Mouse (Mus musculus): ENCODE data around the gene Cadps. TPM values are rescaled to one million over a fixed set of nuclear protein-coding genes. Genes with fewer than 3 reads are reported as not detected.

Cadps gene
- polyA plus RNA-seq, 1 experiment = 194 TPM

DNA sequence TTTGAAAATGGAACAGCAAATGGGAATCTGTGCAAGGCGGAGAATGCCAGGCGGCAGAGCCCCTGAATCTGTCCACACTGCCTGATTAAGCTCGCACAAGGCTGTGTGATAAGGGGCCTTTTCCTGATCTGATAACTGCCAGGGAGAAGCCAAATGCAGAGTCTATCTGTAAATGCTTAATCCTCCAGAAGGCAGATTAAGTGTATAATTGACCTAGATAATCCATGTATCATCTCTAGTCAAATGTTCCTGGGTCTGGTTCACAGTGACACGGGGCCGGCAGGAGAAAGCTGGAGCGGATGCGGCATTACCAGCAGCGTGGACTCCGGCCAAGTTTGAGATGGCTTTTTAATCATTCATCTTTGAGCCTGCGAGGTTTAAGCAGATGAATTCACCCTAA is 416.3 kb downstream of the Cadps start:
- Histone ChIP-seq H3K4me1 (ENCODE audit: control insufficient read depth, insufficient read depth, low read length) (no peaks in the 10 kb centered on the region), H3K27ac (ENCODE audit: insufficient read depth, low read depth, low read length) (no peak overlapping the region), H3K4me3 (ENCODE audit: insufficient read depth, low read depth, low read length) (no peak overlapping the region)
- TF ChIP-seq CTCF (IDR thresholded peaks at IDR 0.05; ENCODE audit: insufficient read depth, low read depth, low read length) = no peak
- no peak for TF ChIP-seq POLR2A (IDR thresholded peaks at IDR 0.05; ENCODE audit: insufficient read depth, low read depth, low read length)
- 78% methylated on average over 10 of the region's 10 CpGs for WGBS

- 76% methylated on average over 5 of the region's 5 CpGs for WGBS
- no peaks in the 10 kb centered on the region for H3K4me1 ChIP-seq (ENCODE audit: control insufficient read depth, insufficient read depth, low read length)
- TF ChIP-seq POLR2A (IDR thresholded peaks at IDR 0.05; ENCODE audit: insufficient read depth, low read depth, low read length) = no peak
These were observed 417.7 kb downstream of the Cadps start for GRCm38 (mm10) chr14:12405201-12405600.

GRCm38 (mm10) chr14:12404724-12405123 is 418.2 kb downstream of the Cadps start:
- 54% methylated on average over 3 of the region's 3 CpGs for WGBS

More at GRCm38 (mm10) chr14:12405201-12405600, 417.7 kb downstream of the Cadps start:
- no peak overlapping the region for H3K27ac ChIP-seq (ENCODE audit: insufficient read depth, low read depth, low read length)
- H3K4me3 ChIP-seq (ENCODE audit: insufficient read depth, low read depth, low read length) = no peak overlapping the region

DNA sequence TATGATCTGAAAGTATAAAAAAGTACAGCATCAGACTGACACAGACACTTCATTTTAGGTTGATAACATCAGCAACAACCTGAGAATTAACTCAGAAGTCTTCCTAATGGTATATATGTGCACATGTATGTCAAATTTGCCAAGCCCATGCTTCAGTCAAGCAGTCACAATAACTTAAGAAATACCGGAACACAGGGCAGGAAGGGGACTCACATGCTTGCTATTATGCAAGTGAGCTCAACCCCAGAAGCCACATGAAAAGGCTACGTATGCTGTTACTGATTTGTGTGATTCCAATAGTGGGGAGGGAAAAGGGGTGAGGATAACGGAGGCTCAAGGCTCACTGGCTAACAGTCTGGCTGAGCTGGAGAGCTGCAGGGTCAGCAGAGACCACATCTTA is 418.8 kb downstream of the Cadps start:
- 88% methylated on average over 3 of the region's 3 CpGs for WGBS
- Histone ChIP-seq H3K27ac (ENCODE audit: insufficient read depth, low read depth, low read length) (no peak overlapping the region), H3K4me1 (ENCODE audit: control insufficient read depth, insufficient read depth, low read length) (no peaks in the 10 kb centered on the region), H3K4me3 (ENCODE audit: insufficient read depth, low read depth, low read length) (no peak overlapping the region)
- TF ChIP-seq POLR2A (IDR thresholded peaks at IDR 0.05; ENCODE audit: insufficient read depth, low read depth, low read length) = no peak
- no peak for TF ChIP-seq CTCF (IDR thresholded peaks at IDR 0.05; ENCODE audit: insufficient read depth, low read depth, low read length)

More at GRCm38 (mm10) chr14:12404724-12405123, 418.2 kb downstream of the Cadps start:
- H3K4me1 ChIP-seq (ENCODE audit: control insufficient read depth, insufficient read depth, low read length) = no peaks in the 10 kb centered on the region
- no peak for TF ChIP-seq CTCF (IDR thresholded peaks at IDR 0.05; ENCODE audit: insufficient read depth, low read depth, low read length)
- no peak for TF ChIP-seq POLR2A (IDR thresholded peaks at IDR 0.05; ENCODE audit: insufficient read depth, low read depth, low read length)
- H3K4me3 ChIP-seq (ENCODE audit: insufficient read depth, low read depth, low read length) = no peak overlapping the region
- H3K27ac ChIP-seq (ENCODE audit: insufficient read depth, low read depth, low read length) = no peak overlapping the region

GRCm38 (mm10) chr14:12400116-12400515 is 422.8 kb downstream of the Cadps start:
- Histone ChIP-seq H3K4me1 (ENCODE audit: control insufficient read depth, insufficient read depth, low read length) (no peaks in the 10 kb centered on the region), H3K4me3 (ENCODE audit: insufficient read depth, low read depth, low read length) (no peak overlapping the region), H3K27ac (ENCODE audit: insufficient read depth, low read depth, low read length) (no peak overlapping the region)
- no peak for TF ChIP-seq POLR2A (IDR thresholded peaks at IDR 0.05; ENCODE audit: insufficient read depth, low read depth, low read length)
- TF ChIP-seq CTCF (IDR thresholded peaks at IDR 0.05; ENCODE audit: insufficient read depth, low read depth, low read length) = no peak
- 72% methylated on average over 5 of the region's 5 CpGs for WGBS

GRCm38 (mm10) chr14:12397561-12397960 is 425.3 kb downstream of the Cadps start:
- Histone ChIP-seq H3K4me1 (ENCODE audit: control insufficient read depth, insufficient read depth, low read length) (peaks cover 6% of the 10 kb centered on the region; the same call in 1 of the 2 replicates), H3K27ac (ENCODE audit: insufficient read depth, low read depth, low read length) (no peak overlapping the region), H3K4me3 (ENCODE audit: insufficient read depth, low read depth, low read length) (no peak overlapping the region)
- 92% methylated on average over 3 of the region's 3 CpGs for WGBS
- TF ChIP-seq CTCF (IDR thresholded peaks at IDR 0.05; ENCODE audit: insufficient read depth, low read depth, low read length) = no peak
- TF ChIP-seq POLR2A (IDR thresholded peaks at IDR 0.05; ENCODE audit: insufficient read depth, low read depth, low read length) = no peak

DNA sequence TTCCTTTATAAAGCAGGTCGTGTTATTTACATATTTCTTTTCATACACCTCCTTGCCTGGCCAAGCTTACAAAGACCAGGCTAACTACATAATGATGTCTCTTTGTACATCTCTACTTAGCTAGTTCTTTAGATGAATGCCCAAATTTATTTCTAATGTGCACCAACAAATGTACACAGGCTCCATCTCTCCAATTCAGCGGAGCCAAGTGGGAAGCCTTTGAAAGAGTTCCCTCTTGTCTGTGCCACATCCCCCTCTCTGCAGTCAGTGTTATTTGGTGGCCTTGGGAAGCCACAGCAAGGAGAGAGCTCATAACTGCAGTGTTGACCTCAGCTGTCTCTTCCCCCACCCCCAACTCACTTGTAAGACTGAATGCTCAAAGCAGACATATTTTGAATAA is 428.6 kb downstream of the Cadps start:
- no peak overlapping the region for H3K4me3 ChIP-seq (ENCODE audit: insufficient read depth, low read depth, low read length)
- WGBS = 59% methylated on average over 2 of the region's 2 CpGs
- no peak for TF ChIP-seq CTCF (IDR thresholded peaks at IDR 0.05; ENCODE audit: insufficient read depth, low read depth, low read length)
- H3K4me1 ChIP-seq (ENCODE audit: control insufficient read depth, insufficient read depth, low read length) = peaks cover 7% of the 10 kb centered on the region; the same call in 1 of the 2 replicates
- H3K27ac ChIP-seq (ENCODE audit: insufficient read depth, low read depth, low read length) = no peak overlapping the region

- H3K27ac ChIP-seq (ENCODE audit: insufficient read depth, low read depth, low read length) = no peak overlapping the region
- WGBS = 51% methylated on average over 12 of the region's 12 CpGs
- peaks cover 13% of the 10 kb centered on the region for H3K4me1 ChIP-seq (ENCODE audit: control insufficient read depth, insufficient read depth, low read length)
- TF ChIP-seq POLR2A (IDR thresholded peaks at IDR 0.05; ENCODE audit: insufficient read depth, low read depth, low read length) (no peak), CTCF (IDR thresholded peaks at IDR 0.05; ENCODE audit: insufficient read depth, low read depth, low read length) (no peak)
- no peak overlapping the region for H3K4me3 ChIP-seq (ENCODE audit: insufficient read depth, low read depth, low read length)
These were observed 429.5 kb downstream of the Cadps start for GRCm38 (mm10) chr14:12393271-12393861.

- H3K4me3 ChIP-seq (ENCODE audit: insufficient read depth, low read depth, low read length) = no peak overlapping the region
- H3K4me1 ChIP-seq (ENCODE audit: control insufficient read depth, insufficient read depth, low read length) = peaks cover 17% of the 10 kb centered on the region
- H3K27ac ChIP-seq (ENCODE audit: insufficient read depth, low read depth, low read length) = no peak overlapping the region
- TF ChIP-seq CTCF (IDR thresholded peaks at IDR 0.05; ENCODE audit: insufficient read depth, low read depth, low read length) (no peak), POLR2A (IDR thresholded peaks at IDR 0.05; ENCODE audit: insufficient read depth, low read depth, low read length) (no peak)
- 75% methylated on average over 7 of the region's 7 CpGs for WGBS
These were observed 431.7 kb downstream of the Cadps start for GRCm38 (mm10) chr14:12391167-12391566.

Measured in olfactory bulb, adult 2 months (tissue).